Mouse (Mus musculus) MEL (cell line): ENCODE results near the gene Kcnb1.

Experiments
- MAX ChIP-seq: IDR thresholded peaks from 2 replicates; pipeline ENCODE4 v1.6.1; 2011; ENCODE audit warnings: low read length, improper control_type of control experiment
- POLR2A ChIP-seq, 2 experiments: IDR thresholded peaks; 2 replicates each; pipeline ENCODE4 v1.6.1; 2011 to 2012; ENCODE audit warnings: low read length in 2 of 2, mild to moderate bottlenecking in 2 of 2, control low read depth in 1 of 2, improper control_type of control experiment in 1 of 2, low read depth in 1 of 2, moderate library complexity in 1 of 2; ENCODE audit not compliant: control insufficient read depth in 1 of 2, insufficient read depth in 1 of 2, poor library complexity in 1 of 2
- USF1 ChIP-seq: IDR thresholded peaks from 2 replicates; pipeline ENCODE4 v1.6.1; 2014; ENCODE audit warnings: low read depth, mild to moderate bottlenecking, inconsistent platforms, low read length, improper control_type of control experiment, moderate library complexity
- ZMIZ1 ChIP-seq: IDR thresholded peaks from 2 replicates; pipeline ENCODE4 v1.6.1; 2012; ENCODE audit warnings: low read depth, mild to moderate bottlenecking, inconsistent platforms, low read length, improper control_type of control experiment, moderate library complexity

- TF ChIP-seq POLR2A (IDR thresholded peaks at IDR 0.05; ENCODE audit: control insufficient read depth in 1 of 2, insufficient read depth in 1 of 2, low read depth in 1 of 2, low read length in 2 of 2, poor library complexity in 1 of 2) (no peak), USF1 (no peak), ZMIZ1 (no peak), MAX (no peak)
These were observed 31.2 kb downstream of the Kcnb1 start for GRCm38 (mm10) chr2:167158780-167159179.
